Mouse (Mus musculus) embryo, embryonic 10 days (tissue): Measurements from ENCODE around the gene Nup153.

Experiments
- DNase-seq: peaks from one replicate; pipeline ENCODE4 v3.0.0-alpha.2; 2015; ENCODE audit warnings: low spot score

Nup153 gene

DNA sequence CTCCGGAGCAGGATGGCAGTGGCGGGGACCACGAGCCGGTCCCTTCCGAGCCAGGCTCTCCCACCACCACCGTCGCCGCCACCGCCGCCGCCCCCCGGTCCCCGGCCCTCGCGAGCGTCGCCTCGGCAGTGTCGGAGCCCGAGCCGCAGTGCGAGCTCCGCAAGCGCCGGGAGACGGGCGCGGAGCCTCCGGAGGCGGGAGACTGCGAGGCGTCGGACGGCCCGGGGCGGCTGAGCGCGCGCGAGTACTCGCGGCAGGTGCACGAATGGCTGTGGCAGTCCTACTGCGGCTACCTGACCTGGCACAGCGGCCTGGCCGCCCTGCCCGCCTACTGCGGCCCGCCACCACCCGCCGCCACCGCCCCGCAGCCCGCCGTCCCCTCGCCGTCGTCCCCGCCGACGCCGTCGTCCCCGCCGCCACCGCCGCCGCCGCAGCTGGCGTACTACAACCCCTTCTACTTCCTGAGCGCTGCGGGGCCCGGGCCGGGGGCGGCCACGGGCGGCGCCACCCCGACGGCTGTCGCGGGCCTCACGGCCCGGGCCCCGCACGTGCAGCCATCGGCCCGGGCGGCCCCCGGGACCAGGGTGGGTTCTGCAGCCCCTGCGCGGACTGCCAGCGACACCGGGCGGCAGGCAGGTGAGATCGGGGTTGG, 58.0 kb downstream of the Nup153 start:
- no peak for DNase-seq

DNA sequence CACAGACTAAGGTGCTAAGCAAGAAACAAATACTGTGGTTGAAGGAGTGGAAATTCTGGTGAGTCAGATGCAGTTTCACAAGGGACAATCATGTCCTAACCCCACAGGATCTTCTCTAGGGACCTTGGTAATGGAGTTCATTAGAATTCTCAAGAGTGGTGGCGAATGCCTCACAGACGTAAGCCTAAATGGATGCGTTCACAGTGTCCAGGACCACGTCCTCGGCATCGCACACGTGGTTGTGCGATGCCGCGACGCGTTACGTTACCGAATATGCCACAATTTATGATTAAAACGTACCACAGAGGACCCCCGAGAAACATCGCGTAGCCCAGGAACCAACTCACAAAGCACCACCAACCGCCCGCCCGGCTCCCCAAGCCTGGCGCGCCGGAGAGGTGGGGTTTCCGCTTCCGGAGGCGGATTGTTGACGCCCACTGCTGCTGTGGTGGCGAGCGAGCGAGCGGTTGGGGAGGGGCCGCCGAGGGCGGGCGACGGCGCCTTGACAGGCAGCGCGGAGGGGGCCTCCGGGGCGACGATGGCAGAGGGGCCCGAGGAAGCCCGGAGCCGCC, 58.6 kb downstream of the Nup153 start, which contains the start of gene Fam8a1:
Fam8a1 (plus strand) TSS at position 475 of the 572 bp plus-strand sequence.
- DNase-seq: peak; percentile 85

DNA sequence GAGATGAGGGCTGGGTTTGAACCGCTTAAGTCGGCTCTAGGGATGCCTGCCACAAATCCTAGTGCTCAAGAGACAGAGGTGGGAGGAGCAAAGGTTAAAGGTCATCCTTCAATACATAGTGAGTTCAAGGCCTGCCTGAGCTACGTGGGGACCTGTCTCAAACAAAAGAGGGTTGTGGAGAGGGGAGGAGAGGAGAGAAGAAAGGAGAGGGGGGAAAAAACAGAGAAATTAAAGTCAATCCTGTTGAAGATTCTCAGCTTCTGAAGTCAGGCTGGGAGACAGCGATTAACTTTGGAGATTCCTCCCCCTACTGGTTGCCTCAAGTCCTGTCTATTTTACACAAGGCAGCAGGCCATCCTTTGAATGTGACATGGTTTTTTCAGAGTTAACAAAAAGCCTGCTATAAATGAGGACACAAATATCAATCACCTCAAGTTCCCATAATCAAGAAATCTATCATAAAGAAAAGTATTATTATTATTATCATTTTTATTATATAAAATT, 64.2 kb downstream of the Nup153 start:
- peak; percentile 72 for DNase-seq

DNA sequence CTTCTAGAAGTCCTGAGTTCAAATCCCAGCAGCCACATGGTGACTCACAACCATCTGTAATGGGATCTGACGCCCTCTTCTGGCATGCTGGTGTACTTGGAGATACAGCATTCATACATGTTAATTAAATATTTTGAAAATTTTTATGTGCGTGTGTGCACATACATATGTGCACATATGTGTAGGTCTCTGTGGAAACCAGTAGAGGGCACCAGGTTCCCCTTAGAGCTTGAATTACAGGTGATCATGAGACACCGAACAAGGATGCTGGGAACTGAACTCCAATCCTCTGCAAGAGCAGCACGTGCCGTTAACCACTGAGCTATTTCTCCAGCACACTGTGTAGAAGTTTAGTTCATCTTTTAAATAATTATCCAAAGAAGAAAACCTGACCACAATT, 68.5 kb downstream of the Nup153 start:
- no peak for DNase-seq

DNA sequence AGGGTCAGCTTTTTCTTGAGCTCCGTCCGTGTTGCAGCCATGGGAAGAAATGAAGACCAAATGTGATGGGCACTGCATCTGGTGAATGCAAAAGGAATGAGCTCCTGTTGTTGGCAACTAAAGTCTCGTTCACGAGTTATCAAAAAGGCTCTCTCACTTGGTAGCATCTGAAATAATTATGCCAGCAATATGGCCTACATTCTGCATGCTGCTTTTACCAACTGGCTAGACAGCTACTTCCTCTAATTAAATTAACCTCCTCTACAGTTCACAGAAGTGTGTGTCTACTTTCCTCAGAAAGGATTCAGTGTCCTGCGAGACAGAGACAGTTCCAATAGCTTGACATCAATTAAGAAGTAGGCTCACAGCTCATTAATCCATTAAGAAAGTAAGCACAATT, 73.2 kb downstream of the Nup153 start:
- DNase-seq: no peak

DNA sequence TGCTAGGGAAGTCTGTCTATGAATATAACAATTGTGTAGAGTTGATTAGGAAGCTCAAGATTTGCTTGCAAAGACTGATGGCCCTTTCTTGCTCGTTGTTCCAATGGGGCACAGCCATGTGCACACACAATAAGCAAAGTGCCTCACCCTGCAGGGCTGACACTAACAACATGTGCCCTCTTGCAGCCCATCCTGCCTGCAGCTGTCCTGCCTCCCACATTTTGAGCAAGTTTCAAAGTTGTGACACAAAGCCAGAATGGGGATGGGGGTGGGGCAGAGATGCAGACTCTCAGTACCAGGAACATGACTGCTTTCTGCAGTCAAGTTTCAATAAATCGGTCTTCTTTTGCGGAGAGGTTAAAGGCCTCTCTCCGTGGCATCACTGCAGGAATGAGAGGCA, 74.1 kb downstream of the Nup153 start:
- no peak for DNase-seq

DNA sequence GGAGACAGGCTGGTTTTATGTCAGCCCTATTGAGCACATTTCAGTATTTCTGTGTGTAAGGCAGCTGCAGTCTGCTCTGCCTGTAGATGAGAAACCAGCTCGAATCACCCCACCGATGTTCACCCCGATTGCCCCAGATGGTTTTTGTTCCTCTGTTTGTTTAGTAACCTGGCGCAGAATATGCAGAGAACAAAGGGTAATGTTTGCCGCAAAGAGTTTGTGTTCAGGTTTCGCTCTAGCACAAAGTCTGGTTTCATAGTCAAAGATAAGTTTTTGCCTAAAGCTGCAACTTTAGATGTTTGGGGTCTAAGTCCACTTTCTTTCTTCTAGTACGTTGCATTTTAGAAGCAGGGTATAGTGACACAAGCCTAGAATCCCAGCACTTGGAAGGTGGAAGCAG, 75.1 kb downstream of the Nup153 start:
- no peak for DNase-seq

DNA sequence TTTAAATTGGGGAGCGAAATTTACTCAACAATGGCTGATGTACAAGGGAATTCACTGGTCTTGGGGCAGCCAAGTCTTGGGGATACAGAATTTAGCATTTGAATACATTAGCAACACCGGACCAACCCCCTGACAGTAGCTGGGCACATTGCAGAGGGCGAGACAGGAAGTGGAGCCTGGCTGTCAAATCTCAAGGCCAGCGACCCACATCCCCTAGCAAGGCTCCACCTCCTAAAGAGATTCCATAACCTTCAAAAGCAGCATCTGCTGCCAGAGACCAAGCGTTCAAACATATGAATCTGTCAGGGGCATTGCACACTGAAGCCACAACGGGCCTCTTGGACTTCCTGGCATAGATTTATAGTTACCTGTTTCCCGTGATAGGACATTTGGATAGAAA, 75.9 kb downstream of the Nup153 start:
- no peak for DNase-seq

DNA sequence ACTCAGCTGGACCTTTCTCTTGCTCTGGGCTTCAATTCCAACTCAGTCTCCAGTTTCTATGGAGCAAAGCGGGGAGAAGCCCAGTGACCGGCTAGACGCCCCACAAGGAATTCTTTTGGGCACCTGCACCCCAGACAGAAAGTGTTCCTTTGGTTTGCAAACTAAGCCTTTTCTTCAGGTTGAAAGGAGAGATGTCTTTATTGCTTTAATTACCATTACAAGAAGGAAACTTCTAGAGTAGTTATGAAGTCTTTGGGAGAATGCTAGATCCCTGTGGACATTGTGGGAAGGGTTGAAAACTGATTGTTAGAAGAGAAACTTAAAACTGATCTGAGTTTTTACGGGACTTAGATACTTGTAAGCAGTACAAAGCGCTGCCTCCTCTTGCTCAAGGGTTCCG, 82.3 kb downstream of the Nup153 start:
- DNase-seq: no peak

DNA sequence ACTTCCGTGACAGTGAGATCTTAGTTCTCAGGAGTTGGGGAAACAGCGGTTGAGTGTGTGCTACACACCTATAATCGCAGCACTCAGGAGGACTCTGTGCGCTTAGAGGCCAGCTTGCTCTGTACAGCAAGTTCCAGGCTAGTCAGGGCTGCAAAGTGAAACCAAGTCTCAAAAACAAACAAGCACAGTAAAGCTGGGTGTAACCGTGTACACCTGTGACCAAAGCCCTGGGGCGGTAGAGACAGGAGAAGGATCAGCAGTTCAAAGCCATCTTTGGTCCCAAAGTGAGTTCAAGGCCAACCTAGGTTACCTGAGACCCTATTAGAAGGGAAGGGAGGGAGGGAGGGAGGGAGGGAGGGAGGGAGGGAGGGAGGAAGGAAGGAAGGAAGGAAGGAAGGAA, 83.6 kb downstream of the Nup153 start:
- DNase-seq: no peak

DNA sequence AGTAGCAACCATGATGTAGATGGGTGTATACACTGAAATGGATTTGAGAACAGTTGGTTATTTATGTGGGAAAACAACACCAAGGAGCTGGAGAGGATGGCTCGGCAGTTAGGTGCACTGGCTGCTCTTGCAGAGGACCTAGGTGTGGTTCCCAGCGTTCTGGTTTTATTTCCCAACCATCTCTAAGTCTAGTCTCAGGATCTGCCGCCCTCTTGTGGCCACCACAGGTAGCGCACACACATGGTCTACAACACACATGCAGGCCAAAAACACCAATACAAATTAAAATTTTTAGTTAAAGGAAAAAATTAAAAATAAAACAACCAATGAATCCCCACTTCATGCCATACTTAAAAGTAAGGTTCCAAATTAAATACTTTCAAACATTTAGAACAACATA, 85.4 kb downstream of the Nup153 start:
- no peak for DNase-seq

DNA sequence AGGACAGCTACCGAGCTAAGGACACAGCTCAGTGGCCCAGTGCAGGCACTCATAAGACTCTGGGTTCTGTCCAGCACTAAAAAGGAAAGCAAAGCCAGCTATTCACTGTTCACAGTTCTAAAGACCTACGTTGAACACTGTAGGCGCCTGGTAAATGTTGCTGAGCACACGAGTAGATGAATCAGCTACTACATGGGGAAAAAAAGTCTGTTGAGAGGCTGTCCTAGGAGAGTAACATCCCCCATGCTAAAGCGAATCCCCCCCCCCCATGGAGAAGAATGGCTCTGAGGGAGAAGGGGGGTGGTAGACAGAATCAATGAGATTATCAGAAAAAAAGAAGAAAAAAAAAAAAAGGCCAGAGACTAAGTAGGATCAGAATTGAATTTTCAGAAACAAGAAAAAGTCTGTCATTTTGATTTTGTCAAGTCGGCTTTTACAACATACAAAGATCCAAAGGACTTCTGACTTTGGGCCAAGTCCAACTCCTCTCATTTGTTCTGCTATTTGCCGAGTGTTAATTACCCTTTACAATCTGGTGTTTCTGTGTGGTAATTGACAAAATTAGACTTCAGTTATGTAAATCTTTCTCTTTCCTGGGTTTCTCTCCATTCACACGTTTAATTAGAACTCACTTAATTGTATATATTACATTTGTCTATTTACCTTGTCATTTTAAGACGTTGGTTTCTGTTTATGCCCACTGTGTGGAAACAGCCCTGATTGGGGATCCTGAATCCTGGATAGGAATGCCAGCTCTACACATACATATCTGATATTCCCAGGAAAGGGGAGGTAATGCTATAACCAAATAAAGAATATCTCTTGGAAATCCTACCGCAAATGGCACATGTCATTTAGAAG, 86.9 kb downstream of the Nup153 start:
- DNase-seq: no peak

DNA sequence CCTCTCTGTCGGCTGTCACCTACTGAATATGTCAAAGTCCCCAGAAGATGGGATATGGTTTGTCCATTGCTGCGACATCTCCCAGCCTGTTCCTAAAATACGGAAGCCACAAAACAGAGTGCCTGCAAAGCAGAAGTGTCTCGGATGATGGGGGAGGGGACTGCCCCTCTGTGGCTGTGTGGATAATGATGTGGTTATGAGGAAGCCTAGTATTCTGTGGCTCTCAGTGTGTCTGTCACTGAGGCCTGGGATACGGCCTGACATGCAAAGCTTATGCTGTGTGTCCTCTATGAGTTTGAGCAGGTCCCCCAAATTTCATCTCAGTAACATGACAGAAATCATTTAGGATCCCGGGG, 93.6 kb downstream of the Nup153 start:
- no peak for DNase-seq

DNA sequence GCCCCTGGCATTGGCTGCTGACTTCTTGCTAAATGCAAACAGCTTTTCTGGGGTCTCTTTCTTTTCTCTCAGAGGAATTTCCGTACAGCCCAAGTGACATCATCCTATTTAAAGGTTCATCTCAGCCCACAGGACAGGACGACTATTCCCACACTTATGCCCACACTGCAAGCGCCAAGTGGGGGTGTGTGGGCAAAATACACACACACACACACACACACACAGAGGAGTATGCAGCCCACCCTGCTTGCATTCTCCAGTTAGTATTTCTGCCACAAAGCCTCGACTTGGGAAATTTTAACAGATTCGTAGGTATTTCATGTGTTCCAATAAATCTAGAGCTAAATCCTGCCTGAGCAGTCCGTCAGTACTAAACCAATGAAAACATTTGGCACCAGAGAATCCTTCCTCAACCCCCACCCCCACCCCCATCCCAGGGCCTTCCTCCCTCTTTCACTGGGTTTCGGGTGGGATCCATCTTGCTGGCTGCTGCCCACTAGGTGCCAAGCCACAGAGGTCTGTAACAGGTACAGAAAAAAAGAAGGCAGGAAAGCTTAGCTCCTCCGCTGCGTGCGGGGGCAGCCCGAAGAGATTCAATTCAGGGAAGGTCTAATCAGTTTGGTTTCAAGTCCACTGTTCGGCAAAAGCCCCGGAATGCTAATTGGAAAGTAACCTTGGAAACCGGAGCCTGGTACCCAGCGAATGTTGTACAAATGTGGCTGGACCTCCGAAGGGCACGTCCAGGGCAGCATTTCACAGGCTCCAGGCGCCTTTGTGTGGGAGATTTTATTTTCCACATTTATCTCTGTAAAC, 94.2 kb downstream of the Nup153 start:
- peak; percentile 61 for DNase-seq

DNA sequence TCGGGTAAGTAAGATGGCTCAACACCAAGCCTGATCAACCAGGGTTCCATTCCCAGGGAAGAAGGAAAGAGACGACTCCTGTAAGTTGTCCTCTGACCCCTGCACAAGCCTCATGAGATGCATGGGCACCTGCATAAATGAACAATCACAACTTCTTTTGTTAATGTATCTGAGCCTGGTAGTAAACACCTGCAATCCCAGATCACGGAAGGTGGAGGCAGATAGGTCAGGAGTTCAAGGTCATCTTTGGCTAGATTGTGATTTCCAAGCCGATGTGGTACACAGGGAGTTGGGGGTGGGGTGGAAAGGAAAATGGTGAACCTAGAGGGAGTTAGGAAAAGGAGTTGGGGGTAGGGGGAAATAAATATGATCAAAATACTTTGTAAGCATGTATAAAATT, 94.9 kb downstream of the Nup153 start:
- DNase-seq: no peak
